Mouse (Mus musculus): ENCODE measurements at regions not wholly inside any gene's neighbourhood (a gene's known extent, or its start where the extent isn't known, plus 50 kb on each side); places are given as distances from the start of the nearest gene placed in this dataset.

GRCm38 (mm10) chr8:44879186-44879585, 56.1 kb upstream of the Fat1 start:
- TF ChIP-seq CTCF (IDR thresholded peaks at IDR 0.05; ENCODE audit: low read depth) (no peak), EP300 (optimal IDR thresholded peaks at IDR 0.05) (no peak)
- ATAC-seq (ENCODE audit: low FRiP score, low TSS enrichment), result no peak

GRCm38 (mm10) chr8:44884399-44885006, 50.7 kb upstream of the Fat1 start:
- Histone ChIP-seq H3K4me2 (replicated peaks; ENCODE audit: low read depth) (no peak overlapping the region), H3K9ac (ENCODE audit: low read length) (no peak overlapping the region), H3K4me3 (ENCODE audit: low read depth, low read length) (no peak overlapping the region), H3K36me3 (ENCODE audit: control insufficient read depth, insufficient read depth, low read length) (no peaks in the 10 kb centered on the region), H3K27me3 (ENCODE audit: control insufficient read depth, insufficient read depth, low read length) (no peaks in the 10 kb centered on the region), H3K9me3 (ENCODE audit: control insufficient read depth, low read length) (no peaks in the 10 kb centered on the region), H3K4me1 (replicated peaks; ENCODE audit: control insufficient read depth, insufficient read depth) (no peaks in the 10 kb centered on the region), H3K27ac (replicated peaks) (no peak overlapping the region)
- no peak for ATAC-seq (ENCODE audit: low FRiP score, low TSS enrichment)
- WGBS, result 36% methylated on average over 8 of the region's 8 CpGs
- no peak for DNase-seq (ENCODE audit: low spot score)
- TF ChIP-seq CTCF (IDR thresholded peaks at IDR 0.05; ENCODE audit: low read depth) (no peak), EP300 (optimal IDR thresholded peaks at IDR 0.05) (no peak)

More at GRCm38 (mm10) chr8:44879186-44879585, 56.1 kb upstream of the Fat1 start:
- no peaks in the 10 kb centered on the region for H3K9me3 ChIP-seq (ENCODE audit: control insufficient read depth, low read length)
- no peak overlapping the region for H3K4me2 ChIP-seq (replicated peaks; ENCODE audit: low read depth)
- H3K4me3 ChIP-seq (ENCODE audit: low read depth, low read length), result no peak overlapping the region
- H3K27ac ChIP-seq (replicated peaks), result no peak overlapping the region
- no peak overlapping the region for H3K9ac ChIP-seq (ENCODE audit: low read length)
- 74% methylated on average over 4 of the region's 4 CpGs for WGBS
- H3K4me1 ChIP-seq (replicated peaks; ENCODE audit: control insufficient read depth, insufficient read depth), result no peaks in the 10 kb centered on the region
- H3K36me3 ChIP-seq (ENCODE audit: control insufficient read depth, insufficient read depth, low read length), result no peaks in the 10 kb centered on the region
- DNase-seq (ENCODE audit: low spot score), result no peak
- H3K27me3 ChIP-seq (ENCODE audit: control insufficient read depth, insufficient read depth, low read length), result no peaks in the 10 kb centered on the region
